Mouse (Mus musculus): ENCODE measurements around the gene Myo16.

Gene Myo16

GRCm38 (mm10) chr8:10482880-10483279 lies 329.2 kb downstream of the Myo16 start:
- DNase-seq: no peak

- DNase-seq: no peak
These were observed 330.1 kb downstream of the Myo16 start for GRCm38 (mm10) chr8:10483841-10484240.

GRCm38 (mm10) chr8:10489738-10490419 lies 336.2 kb downstream of the Myo16 start:
- DNase-seq: no peak

- DNase-seq: no peak
These were observed 336.7 kb downstream of the Myo16 start for GRCm38 (mm10) chr8:10490420-10490784.

- DNase-seq: no peak
These were observed 337.2 kb downstream of the Myo16 start for GRCm38 (mm10) chr8:10490874-10491273.

GRCm38 (mm10) chr8:10499846-10500245 lies 346.1 kb downstream of the Myo16 start:
- DNase-seq: no peak

- no peak for DNase-seq
These were observed 346.8 kb downstream of the Myo16 start for GRCm38 (mm10) chr8:10500465-10500864.

- DNase-seq: no peak
These were observed 348.0 kb downstream of the Myo16 start for GRCm38 (mm10) chr8:10501750-10502149.

GRCm38 (mm10) chr8:10512105-10512504 lies 358.4 kb downstream of the Myo16 start:
- DNase-seq: no peak

- DNase-seq: no peak
These were observed 363.7 kb downstream of the Myo16 start for GRCm38 (mm10) chr8:10517381-10517780.

GRCm38 (mm10) chr8:10519276-10519675 lies 365.6 kb downstream of the Myo16 start:
- no peak for DNase-seq

- DNase-seq: no peak
These were observed 367.8 kb downstream of the Myo16 start for GRCm38 (mm10) chr8:10521463-10521862.

GRCm38 (mm10) chr8:10525686-10526085 lies 372.0 kb downstream of the Myo16 start:
- DNase-seq: no peak

GRCm38 (mm10) chr8:10526616-10527015 lies 372.9 kb downstream of the Myo16 start:
- no peak for DNase-seq

- no peak for DNase-seq
These were observed 381.0 kb downstream of the Myo16 start for GRCm38 (mm10) chr8:10534619-10535286.

- DNase-seq: no peak
These were observed 384.6 kb downstream of the Myo16 start for GRCm38 (mm10) chr8:10538319-10538718.

- no peak for DNase-seq
These were observed 386.0 kb downstream of the Myo16 start for GRCm38 (mm10) chr8:10539665-10540064.

GRCm38 (mm10) chr8:10545890-10546289 lies 392.2 kb downstream of the Myo16 start:
- DNase-seq: no peak

GRCm38 (mm10) chr8:10546519-10546918 lies 392.8 kb downstream of the Myo16 start:
- no peak for DNase-seq

GRCm38 (mm10) chr8:10548003-10548584 lies 394.4 kb downstream of the Myo16 start:
- no peak for DNase-seq

- DNase-seq: no peak
These were observed 395.7 kb downstream of the Myo16 start for GRCm38 (mm10) chr8:10549434-10549833.

- no peak for DNase-seq
These were observed 404.2 kb downstream of the Myo16 start for GRCm38 (mm10) chr8:10557961-10558360.

- DNase-seq: no peak
These were observed 405.8 kb downstream of the Myo16 start for GRCm38 (mm10) chr8:10559479-10559878.

GRCm38 (mm10) chr8:10561616-10562015 lies 407.9 kb downstream of the Myo16 start:
- DNase-seq: no peak
